Mouse (Mus musculus): ENCODE measurements at regions not wholly inside any gene's neighbourhood (a gene's known extent, or its start where the extent isn't known, plus 50 kb on each side); places are given as distances from the start of the nearest gene placed in this dataset.

- Histone ChIP-seq H3K9ac (ENCODE audit: low read length) (no peak overlapping the region), H3K4me2 (ENCODE audit: low read length) (no peak overlapping the region), H3K27ac (ENCODE audit: low read depth) (no peak overlapping the region), H3K9me3 (ENCODE audit: control insufficient read depth, low read length) (no peaks in the 10 kb centered on the region), H3K36me3 (ENCODE audit: control insufficient read depth, insufficient read depth, low read length) (no peaks in the 10 kb centered on the region), H3K4me1 (replicated peaks; ENCODE audit: control insufficient read depth, insufficient read depth, low read length) (no peaks in the 10 kb centered on the region), H3K27me3 (replicated peaks; ENCODE audit: control insufficient read depth, insufficient read depth, low read length) (no peaks in the 10 kb centered on the region), H3K4me3 (ENCODE audit: low read depth, low read length) (no peak overlapping the region)
- ATAC-seq (replicated peaks; ENCODE audit: low FRiP score, low TSS enrichment, low read depth) (no peak), DNase-seq (ENCODE audit: low spot score) (no peak)
- WGBS = 78% methylated on average over 4 of the region's 4 CpGs
Observed at GRCm38 (mm10) chr5:119158171-119158570, 512.3 kb upstream of the Tbx3 start.

- H3K9me3 ChIP-seq (ENCODE audit: control insufficient read depth, low read length) = no peaks in the 10 kb centered on the region
- no peak overlapping the region for H3K4me3 ChIP-seq (ENCODE audit: low read depth, low read length)
- DNase-seq (ENCODE audit: low spot score) (no peak), ATAC-seq (replicated peaks; ENCODE audit: low FRiP score, low TSS enrichment, low read depth) (no peak)
- no peaks in the 10 kb centered on the region for H3K27me3 ChIP-seq (replicated peaks; ENCODE audit: control insufficient read depth, insufficient read depth, low read length)
- WGBS = 88% methylated on average over 13 of the region's 13 CpGs
- no peaks in the 10 kb centered on the region for H3K36me3 ChIP-seq (ENCODE audit: control insufficient read depth, insufficient read depth, low read length)
- H3K27ac ChIP-seq (ENCODE audit: low read depth) = no peak overlapping the region
- no peak overlapping the region for H3K4me2 ChIP-seq (ENCODE audit: low read length)
- no peak overlapping the region for H3K9ac ChIP-seq (ENCODE audit: low read length)
- H3K4me1 ChIP-seq (replicated peaks; ENCODE audit: control insufficient read depth, insufficient read depth, low read length) = no peaks in the 10 kb centered on the region
Observed at GRCm38 (mm10) chr5:119162132-119162675, 508.3 kb upstream of the Tbx3 start.

- Histone ChIP-seq H3K4me2 (ENCODE audit: low read length) (no peak overlapping the region), H3K4me1 (replicated peaks; ENCODE audit: control insufficient read depth, insufficient read depth, low read length) (no peaks in the 10 kb centered on the region), H3K9me3 (ENCODE audit: control insufficient read depth, low read length) (no peaks in the 10 kb centered on the region), H3K36me3 (ENCODE audit: control insufficient read depth, insufficient read depth, low read length) (no peaks in the 10 kb centered on the region), H3K27me3 (replicated peaks; ENCODE audit: control insufficient read depth, insufficient read depth, low read length) (no peaks in the 10 kb centered on the region), H3K4me3 (ENCODE audit: low read depth, low read length) (no peak overlapping the region), H3K9ac (ENCODE audit: low read length) (no peak overlapping the region), H3K27ac (ENCODE audit: low read depth) (peak overlapping the region; percentile 29; the same call in 1 of the 2 replicates)
- no peak for ATAC-seq (replicated peaks; ENCODE audit: low FRiP score, low TSS enrichment, low read depth)
- no peak for DNase-seq (ENCODE audit: low spot score)
- WGBS = 70% methylated on average over 17 of the region's 17 CpGs
Observed at GRCm38 (mm10) chr5:119167718-119168117, 502.8 kb upstream of the Tbx3 start.

- Histone ChIP-seq H3K4me3 (ENCODE audit: low read depth, low read length) (no peak overlapping the region), H3K4me2 (ENCODE audit: low read length) (no peak overlapping the region), H3K4me1 (replicated peaks; ENCODE audit: control insufficient read depth, insufficient read depth, low read length) (no peaks in the 10 kb centered on the region), H3K9me3 (ENCODE audit: control insufficient read depth, low read length) (no peaks in the 10 kb centered on the region), H3K36me3 (ENCODE audit: control insufficient read depth, insufficient read depth, low read length) (no peaks in the 10 kb centered on the region), H3K27ac (ENCODE audit: low read depth) (no peak overlapping the region), H3K9ac (ENCODE audit: low read length) (no peak overlapping the region), H3K27me3 (replicated peaks; ENCODE audit: control insufficient read depth, insufficient read depth, low read length) (no peaks in the 10 kb centered on the region)
- no peak for ATAC-seq (replicated peaks; ENCODE audit: low FRiP score, low TSS enrichment, low read depth)
- DNase-seq (ENCODE audit: low spot score) = no peak
- WGBS = 92% methylated on average over 7 of the region's 7 CpGs
Observed at GRCm38 (mm10) chr5:119169274-119169673, 501.2 kb upstream of the Tbx3 start.

- no peaks in the 10 kb centered on the region for H3K36me3 ChIP-seq (ENCODE audit: control insufficient read depth, insufficient read depth, low read length)
- no peaks in the 10 kb centered on the region for H3K27me3 ChIP-seq (replicated peaks; ENCODE audit: control insufficient read depth, insufficient read depth, low read length)
- ATAC-seq (replicated peaks; ENCODE audit: low FRiP score, low TSS enrichment, low read depth) = no peak
- H3K4me2 ChIP-seq (ENCODE audit: low read length) = no peak overlapping the region
- WGBS = 78% methylated on average over 1 of the region's 1 CpGs
- H3K4me1 ChIP-seq (replicated peaks; ENCODE audit: control insufficient read depth, insufficient read depth, low read length) = no peaks in the 10 kb centered on the region
- no peak for DNase-seq (ENCODE audit: low spot score)
- H3K9ac ChIP-seq (ENCODE audit: low read length) = no peak overlapping the region
- no peak overlapping the region for H3K27ac ChIP-seq (ENCODE audit: low read depth)
- no peaks in the 10 kb centered on the region for H3K9me3 ChIP-seq (ENCODE audit: control insufficient read depth, low read length)
- no peak overlapping the region for H3K4me3 ChIP-seq (ENCODE audit: low read depth, low read length)
Observed at GRCm38 (mm10) chr5:119171626-119172025, 498.8 kb upstream of the Tbx3 start.

- no peaks in the 10 kb centered on the region for H3K9me3 ChIP-seq (ENCODE audit: control insufficient read depth, low read length)
- 23% methylated on average over 9 of the region's 9 CpGs for WGBS
- 0 out of 2 replicates have a peak overlapping the region, but pooled peaks have one; percentile 6 for H3K4me2 ChIP-seq (ENCODE audit: low read length)
- no peak overlapping the region for H3K4me3 ChIP-seq (ENCODE audit: low read depth, low read length)
- peak overlapping the region; percentile 7; the same call in 1 of the 2 replicates for H3K27ac ChIP-seq (ENCODE audit: low read depth)
- H3K27me3 ChIP-seq (replicated peaks; ENCODE audit: control insufficient read depth, insufficient read depth, low read length) = no peaks in the 10 kb centered on the region
- H3K36me3 ChIP-seq (ENCODE audit: control insufficient read depth, insufficient read depth, low read length) = no peaks in the 10 kb centered on the region
- DNase-seq (ENCODE audit: low spot score) (peak; percentile 72), ATAC-seq (replicated peaks; ENCODE audit: low FRiP score, low TSS enrichment, low read depth) (peak; percentile 89)
- no peak overlapping the region for H3K9ac ChIP-seq (ENCODE audit: low read length)
- 0 out of 2 replicates have a peak, but pooled peaks cover 5% of the 10 kb centered on the region for H3K4me1 ChIP-seq (replicated peaks; ENCODE audit: control insufficient read depth, insufficient read depth, low read length)
Observed at GRCm38 (mm10) chr5:119178805-119179204, 491.7 kb upstream of the Tbx3 start.

GRCm38 (mm10) chr5:119183545-119184047 is 486.9 kb upstream of the Tbx3 start:
- Histone ChIP-seq H3K36me3 (ENCODE audit: control insufficient read depth, insufficient read depth, low read length) (no peaks in the 10 kb centered on the region), H3K4me3 (ENCODE audit: low read depth, low read length) (no peak overlapping the region), H3K9me3 (ENCODE audit: control insufficient read depth, low read length) (no peaks in the 10 kb centered on the region), H3K4me1 (replicated peaks; ENCODE audit: control insufficient read depth, insufficient read depth, low read length) (no peaks in the 10 kb centered on the region), H3K27ac (ENCODE audit: low read depth) (no peak overlapping the region), H3K27me3 (replicated peaks; ENCODE audit: control insufficient read depth, insufficient read depth, low read length) (no peaks in the 10 kb centered on the region), H3K4me2 (ENCODE audit: low read length) (no peak overlapping the region), H3K9ac (ENCODE audit: low read length) (no peak overlapping the region)
- WGBS = 30% methylated on average over 5 of the region's 5 CpGs
- no peak for ATAC-seq (replicated peaks; ENCODE audit: low FRiP score, low TSS enrichment, low read depth)
- DNase-seq (ENCODE audit: low spot score) = no peak

- H3K4me2 ChIP-seq (ENCODE audit: low read length) = no peak overlapping the region
- 78% methylated on average over 3 of the region's 3 CpGs for WGBS
- no peaks in the 10 kb centered on the region for H3K4me1 ChIP-seq (replicated peaks; ENCODE audit: control insufficient read depth, insufficient read depth, low read length)
- H3K36me3 ChIP-seq (ENCODE audit: control insufficient read depth, insufficient read depth, low read length) = no peaks in the 10 kb centered on the region
- peaks cover 3% of the 10 kb centered on the region; the same call in 1 of the 2 replicates for H3K9me3 ChIP-seq (ENCODE audit: control insufficient read depth, low read length)
- no peak overlapping the region for H3K27ac ChIP-seq (ENCODE audit: low read depth)
- no peak overlapping the region for H3K9ac ChIP-seq (ENCODE audit: low read length)
- ATAC-seq (replicated peaks; ENCODE audit: low FRiP score, low TSS enrichment, low read depth) = no peak
- no peak for DNase-seq (ENCODE audit: low spot score)
- H3K27me3 ChIP-seq (replicated peaks; ENCODE audit: control insufficient read depth, insufficient read depth, low read length) = no peaks in the 10 kb centered on the region
- H3K4me3 ChIP-seq (ENCODE audit: low read depth, low read length) = no peak overlapping the region
Observed at GRCm38 (mm10) chr5:119186611-119187010, 483.9 kb upstream of the Tbx3 start.

GRCm38 (mm10) chr5:119188476-119188875 is 482.0 kb upstream of the Tbx3 start:
- no peak overlapping the region for H3K4me2 ChIP-seq (ENCODE audit: low read length)
- no peak overlapping the region for H3K27ac ChIP-seq (ENCODE audit: low read depth)
- H3K36me3 ChIP-seq (ENCODE audit: control insufficient read depth, insufficient read depth, low read length) = no peaks in the 10 kb centered on the region
- ATAC-seq (replicated peaks; ENCODE audit: low FRiP score, low TSS enrichment, low read depth) = no peak
- H3K9me3 ChIP-seq (ENCODE audit: control insufficient read depth, low read length) = peaks cover 3% of the 10 kb centered on the region; the same call in 1 of the 2 replicates
- 38% methylated on average over 6 of the region's 6 CpGs for WGBS
- H3K9ac ChIP-seq (ENCODE audit: low read length) = no peak overlapping the region
- peaks cover under 1% of the 10 kb centered on the region; the same call in 1 of the 2 replicates for H3K4me1 ChIP-seq (replicated peaks; ENCODE audit: control insufficient read depth, insufficient read depth, low read length)
- no peak for DNase-seq (ENCODE audit: low spot score)
- H3K4me3 ChIP-seq (ENCODE audit: low read depth, low read length) = no peak overlapping the region
- no peaks in the 10 kb centered on the region for H3K27me3 ChIP-seq (replicated peaks; ENCODE audit: control insufficient read depth, insufficient read depth, low read length)

Measured in intestine, embryonic 14.5 days (tissue).